In the genomic region with DNA sequence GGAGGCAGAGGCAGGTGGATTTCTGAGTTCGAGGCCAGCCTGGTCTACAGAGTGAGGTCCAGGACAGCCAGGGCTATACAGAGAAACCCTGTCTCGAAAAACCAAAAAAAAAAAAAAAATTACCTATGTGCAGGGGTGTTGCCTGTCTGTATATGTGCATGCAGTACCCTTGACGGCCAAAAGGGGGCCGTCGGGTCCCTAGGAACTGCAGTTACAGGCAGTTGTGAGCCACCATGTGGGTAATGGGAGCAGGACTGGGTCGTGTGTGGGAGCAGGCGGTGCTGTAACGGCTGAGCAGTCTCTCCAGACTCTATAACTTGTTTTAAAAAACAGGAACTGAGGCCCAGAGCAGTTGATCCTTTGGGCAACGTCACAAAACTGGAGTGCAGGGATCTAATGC, we compare ENCODE assay signal across 8 mouse cellular contexts. TPM values are rescaled to one million over a fixed set of nuclear protein-coding genes. Genes with fewer than 3 reads are reported as not detected.
DNase-seq lines count a peak whose midpoint lies in the region; ATAC-seq and TF ChIP-seq lines count a peak whose summit lies in the region.

No protein-coding gene starts in this region.

- peak; percentile 55 to 71 for DNase-seq in kidney, postnatal 4 days
- DNase-seq in cerebellum, postnatal 36 days, result peak; percentile 51 to 61
- DNase-seq in hindbrain, postnatal 0 days (ENCODE audit: low spot score), result peak; percentile 79
- peak; percentile 62 for DNase-seq in right cerebral cortex, postnatal 4 days
- no peak for DNase-seq in gastrocnemius, postnatal 14 days
- no peak for DNase-seq in heart, postnatal 14 days

- 0 out of 2 replicates have a peak, but pooled peaks have one; percentile 15 for TF ChIP-seq EP300 in ES-Bruce4 (IDR thresholded peaks at IDR 0.05; ENCODE audit: insufficient read depth, low read depth, low read length)

- no peak for ATAC-seq in kidney, embryonic 14.5 days (ENCODE audit: low FRiP score, low TSS enrichment)
- peak; percentile 38 for ATAC-seq in hindbrain, postnatal 0 days

- intact Hi-C loops in gastrocnemius, postnatal 14 days (cut with DNase I; ENCODE audit: low total_unique reads), result no loop called here
- intact Hi-C loops in heart, postnatal 14 days (cut with DNase I), result no loop called here

- peaks cover 29% of the 10 kb centered on the region for H3K36me3 ChIP-seq in kidney, embryonic 14.5 days (ENCODE audit: control insufficient read depth, insufficient read depth, low read length)
- peaks cover 9% of the 10 kb centered on the region for H3K36me3 ChIP-seq in ES-Bruce4 (ENCODE audit: control insufficient read depth, insufficient read depth, low read length, poor library complexity, severe bottlenecking)
- H3K36me3 ChIP-seq in hindbrain, postnatal 0 days (ENCODE audit: insufficient read depth, low read length), result peaks cover 22% of the 10 kb centered on the region

- WGBS in kidney, embryonic 14.5 days, result 23% methylated on average over 9 of the region's 9 CpGs
- WGBS in hindbrain, postnatal 0 days, result 19% methylated on average over 9 of the region's 9 CpGs

- 0 out of 2 replicates have a peak, but pooled peaks cover 3% of the 10 kb centered on the region for H3K4me1 ChIP-seq in kidney, embryonic 14.5 days (ENCODE audit: control insufficient read depth, insufficient read depth, low read length)
- peaks cover 2% of the 10 kb centered on the region for H3K4me1 ChIP-seq in ES-Bruce4 (ENCODE audit: control insufficient read depth, insufficient read depth, low read length)
- 0 out of 2 replicates have a peak, but pooled peaks cover 5% of the 10 kb centered on the region for H3K4me1 ChIP-seq in hindbrain, postnatal 0 days (ENCODE audit: insufficient read depth, low read length)

- no peak overlapping the region for H3K27ac ChIP-seq in kidney, embryonic 14.5 days (ENCODE audit: low read depth, low read length)
- H3K27ac ChIP-seq in ES-Bruce4 (ENCODE audit: insufficient read depth, low read length), result no peak overlapping the region
- H3K27ac ChIP-seq in hindbrain, postnatal 0 days, result peak overlapping the region; percentile 66; the same call in 1 of the 2 replicates

- no peak overlapping the region for H3K4me3 ChIP-seq in kidney, embryonic 14.5 days (ENCODE audit: low read length)
- H3K4me3 ChIP-seq in ES-Bruce4 (ENCODE audit: low read depth, low read length), result no peak overlapping the region
- no peak overlapping the region for H3K4me3 ChIP-seq in hindbrain, postnatal 0 days (ENCODE audit: low read length)

- peak; percentile 75 for TF ChIP-seq CTCF in ES-Bruce4 (IDR thresholded peaks at IDR 0.05; ENCODE audit: low read depth, low read length)
- peak; percentile 75 for TF ChIP-seq CTCF in hindbrain, postnatal 0 days (IDR thresholded peaks at IDR 0.05; ENCODE audit: low read depth)

- peaks cover 12% of the 10 kb centered on the region for H3K27me3 ChIP-seq in kidney, embryonic 14.5 days (ENCODE audit: control insufficient read depth, insufficient read depth, low read length)
- H3K27me3 ChIP-seq in ES-Bruce4 (ENCODE audit: control insufficient read depth, insufficient read depth, low read length, poor library complexity, severe bottlenecking), result no peaks in the 10 kb centered on the region
- H3K27me3 ChIP-seq in hindbrain, postnatal 0 days (ENCODE audit: insufficient read depth, low read length), result no peaks in the 10 kb centered on the region

- TF ChIP-seq POLR2A in ES-Bruce4 (IDR thresholded peaks at IDR 0.05; ENCODE audit: insufficient read depth, low read length), result no peak

- H3K9me3 ChIP-seq in kidney, embryonic 14.5 days (ENCODE audit: control insufficient read depth, low read length), result no peaks in the 10 kb centered on the region
- H3K9me3 ChIP-seq in ES-Bruce4 (replicated peaks; ENCODE audit: control insufficient read depth, insufficient read depth, low read length, poor library complexity, severe bottlenecking), result no peaks in the 10 kb centered on the region
- H3K9me3 ChIP-seq in hindbrain, postnatal 0 days (ENCODE audit: low read length), result no peaks in the 10 kb centered on the region

- H3K9ac ChIP-seq in kidney, embryonic 14.5 days (ENCODE audit: low read depth, low read length), result no peak overlapping the region
- no peak overlapping the region for H3K9ac ChIP-seq in ES-Bruce4 (ENCODE audit: low read depth, poor library complexity, severe bottlenecking)
- no peak overlapping the region for H3K9ac ChIP-seq in hindbrain, postnatal 0 days (replicated peaks; ENCODE audit: low read length)

- no peak overlapping the region for H3K4me2 ChIP-seq in kidney, embryonic 14.5 days (replicated peaks; ENCODE audit: low read depth, low read length)
- no peak overlapping the region for H3K4me2 ChIP-seq in hindbrain, postnatal 0 days (ENCODE audit: low read depth, low read length)

RNA-seq across cellular contexts. Expression of gene Celf5, which starts 1.5 kb away (rescaled TPM):
- 0.28 and 0.36 TPM in 2 replicates for polyA plus RNA-seq in kidney, embryonic 14.5 days (2014; fragmentation: Nextera tagmentation; extraction: Ambion mirVana)
- 27.5 and 30.5 TPM in 2 replicates for polyA plus RNA-seq in ES-Bruce4 (2011; ENCODE audit: insufficient read depth, insufficient read length, low read depth, missing spikeins)
- 93.9 and 128 TPM in 2 replicates for total RNA-seq in hindbrain, postnatal 0 days (2014; rRNA removed)
- polyA plus RNA-seq in hindbrain, postnatal 0 days (2015; fragmentation: Nextera tagmentation; extraction: Ambion mirVana), result 40.1 and 43.2 TPM in 2 replicates
- under 1 TPM; 0.09 to 0.23 TPM for total RNA-seq in gastrocnemius, postnatal 14 days (2021)
- total RNA-seq in heart, postnatal 14 days (2021), result under 1 TPM; 0.15 to 0.19 TPM

RNA-seq across cellular contexts. Expression of gene Ncln, which starts 12.2 kb away (rescaled TPM):
- polyA plus RNA-seq in kidney, embryonic 14.5 days (2014; fragmentation: Nextera tagmentation; extraction: Ambion mirVana), result 59.1 and 76.6 TPM in 2 replicates
- 37.2 and 41.6 TPM in 2 replicates for polyA plus RNA-seq in ES-Bruce4 (2011; ENCODE audit: insufficient read depth, insufficient read length, low read depth, missing spikeins)
- 124 and 170 TPM in 2 replicates for total RNA-seq in hindbrain, postnatal 0 days (2014; rRNA removed)
- polyA plus RNA-seq in hindbrain, postnatal 0 days (2015; fragmentation: Nextera tagmentation; extraction: Ambion mirVana), result 66.3 and 66.5 TPM in 2 replicates
- 10 to 100 TPM; 39.1 to 47.3 TPM for total RNA-seq in gastrocnemius, postnatal 14 days (2021)
- total RNA-seq in heart, postnatal 14 days (2021), result 10 to 100 TPM; 55.4 to 62.0 TPM

RNA-seq across cellular contexts. Expression of gene S1pr4, which starts 15.9 kb away (rescaled TPM):
- 0.41 and 0.54 TPM in 2 replicates for polyA plus RNA-seq in kidney, embryonic 14.5 days (2014; fragmentation: Nextera tagmentation; extraction: Ambion mirVana)
- 0.49 and 0.93 TPM in 2 replicates for polyA plus RNA-seq in ES-Bruce4 (2011; ENCODE audit: insufficient read depth, insufficient read length, low read depth, missing spikeins)
- 0.40 and 1.3 TPM in 2 replicates for total RNA-seq in hindbrain, postnatal 0 days (2014; rRNA removed)
- 0.38 and 0.40 TPM in 2 replicates for polyA plus RNA-seq in hindbrain, postnatal 0 days (2015; fragmentation: Nextera tagmentation; extraction: Ambion mirVana)
- total RNA-seq in gastrocnemius, postnatal 14 days (2021), result under 1 TPM; 0.64 to 0.86 TPM
- total RNA-seq in heart, postnatal 14 days (2021), result 1 to 10 TPM in 1 of 2 experiments, under 1 TPM in 1; 0.96 to 1.2 TPM

RNA-seq across cellular contexts. Expression of gene Nfic, which starts 28.5 kb away (rescaled TPM):
- polyA plus RNA-seq in kidney, embryonic 14.5 days (2014; fragmentation: Nextera tagmentation; extraction: Ambion mirVana), result 47.3 and 59.0 TPM in 2 replicates
- 6.1 and 7.2 TPM in 2 replicates for polyA plus RNA-seq in ES-Bruce4 (2011; ENCODE audit: insufficient read depth, insufficient read length, low read depth, missing spikeins)
- 17.2 and 26.5 TPM in 2 replicates for total RNA-seq in hindbrain, postnatal 0 days (2014; rRNA removed)
- 33.8 and 34.6 TPM in 2 replicates for polyA plus RNA-seq in hindbrain, postnatal 0 days (2015; fragmentation: Nextera tagmentation; extraction: Ambion mirVana)
- total RNA-seq in gastrocnemius, postnatal 14 days (2021), result 100 to 1,000 TPM; 262 to 320 TPM
- 100 to 1,000 TPM; 133 TPM for total RNA-seq in heart, postnatal 14 days (2021)

RNA-seq across cellular contexts. Expression of gene Gna15, which starts 40.0 kb away (rescaled TPM):
- 0.23 and 0.60 TPM in 2 replicates for polyA plus RNA-seq in kidney, embryonic 14.5 days (2014; fragmentation: Nextera tagmentation; extraction: Ambion mirVana)
- polyA plus RNA-seq in ES-Bruce4 (2011; ENCODE audit: insufficient read depth, insufficient read length, low read depth, missing spikeins), result 11.2 and 11.6 TPM in 2 replicates
- 2.5 and 9.8 TPM in 2 replicates for total RNA-seq in hindbrain, postnatal 0 days (2014; rRNA removed)
- polyA plus RNA-seq in hindbrain, postnatal 0 days (2015; fragmentation: Nextera tagmentation; extraction: Ambion mirVana), result 1.2 and 1.9 TPM in 2 replicates
- total RNA-seq in gastrocnemius, postnatal 14 days (2021), result 1 to 10 TPM in 1 of 2 experiments, under 1 TPM in 1; 0.60 to 1.2 TPM
- under 1 TPM; 0.73 to 0.76 TPM for total RNA-seq in heart, postnatal 14 days (2021)

Comparison
In these comparisons a context has a peak if more than half of its experiments do, and no peak if none do; other contexts are left out.
1. DNase-seq: peak in kidney, postnatal 4 days (2 of 2), cerebellum, postnatal 36 days (2 of 2), hindbrain, postnatal 0 days (single experiment) and right cerebral cortex, postnatal 4 days (single experiment); none in gastrocnemius, postnatal 14 days (single experiment) and heart, postnatal 14 days (0 of 2).
2. RNA of gene Celf5, which starts 1.5 kb away (total RNA-seq): 93.9 to 128 TPM in hindbrain, postnatal 0 days; 0.09 to 0.23 TPM in gastrocnemius, postnatal 14 days and 0.15 to 0.19 TPM in heart, postnatal 14 days; every median in the first group is over 10 times any median in the second.